Mouse (Mus musculus) thymus, adult 2 months (tissue): ENCODE results near the gene Cstb. TPM values are rescaled to one million over a fixed set of nuclear protein-coding genes. Genes with fewer than 3 reads are reported as not detected.
A peak's percentile ranks its signal among the peaks of the same experiment; 100 is the strongest.

ENCODE experiments used
- DNase-seq: peaks from one replicate; pipeline ENCODE4 v3.0.0; 2021
- H3K27ac ChIP-seq: fragments of 200-500 bp; 2 replicates; pipeline ENCODE4 v1.5.1; 2012; ENCODE audit warnings: low read length, control low read depth; ENCODE audit not compliant: control insufficient read depth, insufficient read depth
- H3K27me3 ChIP-seq: fragments of 200-500 bp; 2 replicates; pipeline ENCODE4 v1.6.1; 2012; ENCODE audit warnings: mild to moderate bottlenecking, low read length, moderate library complexity, mixed read lengths; ENCODE audit not compliant: control insufficient read depth, insufficient read depth
- H3K36me3 ChIP-seq: fragments of 200-500 bp; 2 replicates; pipeline ENCODE4 v1.6.1; 2012; ENCODE audit warnings: mild to moderate bottlenecking, low read length, moderate library complexity; ENCODE audit not compliant: control insufficient read depth, insufficient read depth
- H3K4me1 ChIP-seq: fragments of 200-500 bp; replicated peaks from 2 replicates; pipeline ENCODE4 v1.6.1; 2012; ENCODE audit warnings: low read length; ENCODE audit not compliant: control insufficient read depth, insufficient read depth
- H3K4me3 ChIP-seq: fragments of 200-500 bp; 2 replicates; pipeline ENCODE4 v1.5.1; 2012; ENCODE audit warnings: mild to moderate bottlenecking, low read length, control low read depth, moderate library complexity; ENCODE audit not compliant: control insufficient read depth, insufficient read depth
- CTCF ChIP-seq: fragments of 200-500 bp; IDR thresholded peaks from 2 replicates; pipeline ENCODE4 v1.5.1; 2012; ENCODE audit warnings: mild to moderate bottlenecking, control low read depth, low read length, moderate library complexity, borderline replicate concordance; ENCODE audit not compliant: control insufficient read depth, poor library complexity, insufficient read depth; ENCODE audit errors: extremely low read depth
- POLR2A ChIP-seq: fragments of 200-500 bp; IDR thresholded peaks from 2 replicates; pipeline ENCODE4 v1.6.1; 2012; ENCODE audit warnings: mild to moderate bottlenecking, low read length, control low read depth, moderate library complexity; ENCODE audit not compliant: control insufficient read depth, poor library complexity, insufficient read depth; ENCODE audit errors: extremely low read depth
- WGBS: fragments of 180-500 bp; shearing (Covaris S2); methylation state at CpG from one replicate; pipeline ENCODE4 v1.1.7; 2018; 5-methylcytosine and 5-hydroxymethylcytosine counted together
- polyA plus RNA-seq: library from polyadenylated mRNA; depleted of rRNA; stranded (reverse); fragments of >200 nt; gene quantifications from 2 replicates; pipeline ENCODE4 v1.2.3, GENCODE M21; 2012

Cstb gene
- polyA plus RNA-seq, 1 experiment = 247 TPM

- DNase-seq = no peak
- Histone ChIP-seq H3K4me3 (no peak overlapping the region), H3K36me3 (peaks cover 59% of the 10 kb centered on the region), H3K27ac (peak overlapping the region; percentile 44), H3K4me1 (peaks cover 55% of the 10 kb centered on the region), H3K27me3 (no peaks in the 10 kb centered on the region)
- TF ChIP-seq CTCF = no peak
- TF ChIP-seq POLR2A = no peak
- 89% methylated on average over 14 of the region's 14 CpGs for WGBS
Observed at GRCm38 (mm10) chr10:78402301-78402922, 23.1 kb upstream of the Cstb start.

DNA sequence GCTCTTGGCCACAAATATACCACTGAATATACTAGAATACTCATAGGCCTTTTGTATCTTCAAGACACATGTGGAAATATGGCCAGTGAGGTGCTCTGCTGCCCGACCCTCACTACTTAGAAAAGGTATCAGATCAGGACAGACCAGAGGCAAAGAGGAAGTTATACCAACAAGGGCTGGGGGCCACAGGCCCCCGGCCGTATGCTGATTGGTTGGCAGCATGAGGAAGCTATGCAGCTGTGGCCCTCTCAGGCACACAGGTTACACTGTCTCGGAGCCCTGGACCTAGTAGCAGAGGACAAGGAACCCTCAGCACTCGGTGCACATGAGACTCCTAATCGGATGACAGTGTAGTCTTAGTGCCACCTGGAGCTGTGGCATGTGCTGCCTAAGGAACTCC, 19.3 kb upstream of the Cstb start:
- H3K4me1 ChIP-seq = peaks cover 33% of the 10 kb centered on the region
- H3K4me3 ChIP-seq = no peak overlapping the region
- TF ChIP-seq POLR2A (no peak), CTCF (no peak)
- peak overlapping the region; percentile 59 for H3K27ac ChIP-seq
- DNase-seq = no peak
- WGBS = 13% methylated on average over 6 of the region's 6 CpGs
- H3K27me3 ChIP-seq = no peaks in the 10 kb centered on the region
- peaks cover 83% of the 10 kb centered on the region for H3K36me3 ChIP-seq

DNA sequence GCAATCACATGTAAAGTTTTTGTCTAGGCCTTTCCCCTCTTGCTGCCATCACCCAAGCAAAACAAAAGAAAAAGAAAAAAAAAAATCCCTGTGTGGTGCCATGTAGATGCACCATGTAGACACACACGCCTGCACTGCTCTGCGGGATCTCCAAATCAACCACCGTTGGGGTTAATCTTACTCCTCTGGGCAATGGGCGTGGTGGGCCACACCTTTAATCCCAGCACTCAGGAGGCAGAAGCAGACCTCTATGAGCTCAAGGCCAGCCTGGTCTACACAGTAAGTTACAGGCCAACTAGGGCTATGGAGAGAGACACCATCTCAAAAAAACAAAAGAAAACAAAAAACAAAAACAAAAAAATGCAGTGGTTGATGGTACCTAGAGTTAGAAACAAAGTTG, 18.3 kb upstream of the Cstb start:
- Histone ChIP-seq H3K27ac (0 out of 2 replicates have a peak overlapping the region, but pooled peaks have one; percentile 1), H3K36me3 (peaks cover 73% of the 10 kb centered on the region), H3K27me3 (no peaks in the 10 kb centered on the region), H3K4me3 (no peak overlapping the region), H3K4me1 (peaks cover 40% of the 10 kb centered on the region)
- 91% methylated on average over 4 of the region's 4 CpGs for WGBS
- TF ChIP-seq CTCF = no peak
- no peak for TF ChIP-seq POLR2A
- no peak for DNase-seq

- H3K4me1 ChIP-seq = peaks cover 30% of the 10 kb centered on the region
- peaks cover 52% of the 10 kb centered on the region for H3K36me3 ChIP-seq
- H3K27ac ChIP-seq = no peak overlapping the region
- WGBS = 92% methylated on average over 9 of the region's 9 CpGs
- no peak for DNase-seq
- no peak overlapping the region for H3K4me3 ChIP-seq
- no peak for TF ChIP-seq POLR2A
- no peak for TF ChIP-seq CTCF
- H3K27me3 ChIP-seq = no peaks in the 10 kb centered on the region
Observed at GRCm38 (mm10) chr10:78409035-78409788, 16.3 kb upstream of the Cstb start.

DNA sequence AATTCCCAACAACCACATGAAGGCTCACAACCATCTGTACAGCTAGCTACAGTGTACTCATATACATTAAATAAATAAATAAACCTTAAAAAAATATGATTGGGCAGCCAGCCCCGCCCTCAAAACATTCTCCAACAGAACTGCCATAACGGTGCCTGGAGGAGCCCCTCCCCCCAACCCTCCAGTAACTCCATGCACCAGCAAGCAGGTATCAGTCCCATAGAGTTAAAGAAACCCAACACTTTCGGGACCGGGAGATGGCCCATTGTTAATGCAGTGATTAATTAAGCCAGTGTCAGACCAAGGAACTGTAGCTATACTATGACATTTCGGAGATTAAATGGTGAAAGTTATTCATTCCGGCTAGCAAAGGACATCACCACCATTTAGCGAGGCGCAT, 13.6 kb upstream of the Cstb start:
- 14% methylated on average over 8 of the region's 8 CpGs for WGBS
- TF ChIP-seq POLR2A = no peak
- no peak for TF ChIP-seq CTCF

DNA sequence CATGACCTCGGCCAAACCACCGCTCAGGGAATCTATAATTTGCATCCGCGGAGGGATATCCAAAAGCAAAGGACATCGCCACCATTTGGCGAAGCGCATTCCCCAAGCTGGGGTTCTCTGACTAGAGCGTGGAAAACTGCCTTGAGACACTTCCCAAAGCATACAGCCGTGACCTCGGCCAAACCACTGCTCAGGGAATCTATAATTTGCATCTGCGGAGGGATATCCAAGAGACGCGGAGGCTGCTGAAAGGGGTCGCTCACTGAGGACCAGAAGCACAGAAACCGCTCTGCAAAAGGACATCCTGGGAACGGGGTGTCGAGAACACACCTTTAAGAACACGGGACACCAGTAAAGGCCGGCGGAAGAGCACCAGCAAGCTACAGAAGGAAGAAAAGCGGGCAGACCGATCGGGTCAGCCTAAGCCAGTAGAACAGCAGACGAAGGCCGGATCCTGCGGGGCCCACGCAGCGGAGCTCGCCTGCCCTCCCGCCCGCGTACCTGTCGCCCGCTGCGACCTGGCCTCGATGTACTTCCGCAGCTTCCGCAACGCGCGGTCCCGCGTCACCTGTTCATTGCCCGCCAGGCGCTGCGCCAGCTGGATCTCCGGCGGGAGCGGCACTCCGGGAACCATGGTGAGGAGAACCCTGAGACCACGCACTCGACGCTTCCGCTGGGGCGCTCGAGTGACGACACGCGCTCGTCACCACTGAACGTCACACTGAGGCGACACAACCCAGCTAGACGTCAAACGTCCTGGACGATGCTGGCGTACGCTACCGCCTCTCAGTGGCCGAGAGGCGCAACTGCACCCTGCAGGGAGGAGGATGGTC, 12.9 kb upstream of the Cstb start, which contains the start of gene Rrp1:
Rrp1 (minus strand) TSS at position 725 of the 833 bp plus-strand sequence.
- Histone ChIP-seq H3K27ac (no peak within 1 kb of the TSS), H3K4me3 (peak within 1 kb of the TSS; percentile 75), H3K36me3 (peaks cover 32% of the 10 kb centered on the region), H3K4me1 (peaks cover 11% of the 10 kb centered on the region), H3K27me3 (no peaks in the 10 kb centered on the region)
- under 1% methylated on average over 70 of the region's 70 CpGs for WGBS
- peak; percentile 94 for DNase-seq
- TF ChIP-seq CTCF (peak; percentile 97), POLR2A (peak; percentile 72)

More for the DNA sequence above, 13.6 kb upstream of the Cstb start:
- no peak for DNase-seq
- Histone ChIP-seq H3K4me3 (peak overlapping the region; percentile 75), H3K27ac (no peak overlapping the region), H3K36me3 (peaks cover 38% of the 10 kb centered on the region), H3K4me1 (peaks cover 17% of the 10 kb centered on the region), H3K27me3 (no peaks in the 10 kb centered on the region)
